Mouse (Mus musculus): ENCODE results near the gene Actc1.
A peak's percentile ranks its signal among the peaks of the same experiment; 100 is the strongest.

Gene Actc1

DNA sequence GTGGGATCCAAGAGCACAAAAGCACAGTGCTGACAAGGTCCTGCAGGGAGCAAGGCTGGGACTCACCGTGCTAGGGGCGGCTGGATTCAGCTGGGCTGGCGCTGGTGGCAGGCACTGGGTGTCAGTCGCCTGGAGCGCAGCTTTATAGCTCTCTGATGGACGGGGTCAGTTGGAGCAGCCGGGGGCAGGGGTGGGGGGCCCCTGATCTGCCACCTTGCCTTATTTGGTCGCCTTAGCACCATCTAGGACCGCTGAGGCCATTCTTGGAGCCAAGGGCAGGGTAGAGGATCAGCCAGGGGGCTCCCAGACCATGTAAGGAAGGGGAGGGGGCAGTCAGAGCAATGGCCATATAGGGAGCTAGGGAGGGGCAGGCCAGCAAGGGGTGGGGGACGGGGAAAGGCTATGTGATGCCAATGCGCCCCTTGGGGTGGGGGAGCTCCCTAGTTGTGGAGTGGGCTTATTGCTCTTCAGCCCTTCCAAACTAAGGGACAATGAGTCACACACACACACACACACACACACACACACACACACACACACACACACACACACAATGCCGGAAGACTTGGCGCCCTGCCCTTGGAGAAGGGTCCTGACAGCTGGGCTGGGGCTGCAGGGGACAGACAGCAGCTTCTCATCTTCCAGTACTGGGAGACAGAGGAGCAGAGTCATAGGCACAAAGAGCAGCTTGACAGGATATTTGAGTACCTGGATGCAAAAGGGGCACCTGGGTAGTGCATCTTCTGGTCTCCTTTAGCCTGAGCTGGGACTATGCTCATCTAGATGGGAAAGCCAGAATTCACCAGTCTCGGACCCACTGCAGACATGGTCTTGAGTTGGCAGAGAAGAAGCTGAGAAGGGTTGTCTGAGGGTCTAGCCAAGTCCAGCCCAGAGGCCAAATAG is at the start of gene Actc1:
Gene Actc1, minus strand, starts transcription at position 853 of the 903 bp plus-strand sequence.
- DNase-seq: no peak

DNA sequence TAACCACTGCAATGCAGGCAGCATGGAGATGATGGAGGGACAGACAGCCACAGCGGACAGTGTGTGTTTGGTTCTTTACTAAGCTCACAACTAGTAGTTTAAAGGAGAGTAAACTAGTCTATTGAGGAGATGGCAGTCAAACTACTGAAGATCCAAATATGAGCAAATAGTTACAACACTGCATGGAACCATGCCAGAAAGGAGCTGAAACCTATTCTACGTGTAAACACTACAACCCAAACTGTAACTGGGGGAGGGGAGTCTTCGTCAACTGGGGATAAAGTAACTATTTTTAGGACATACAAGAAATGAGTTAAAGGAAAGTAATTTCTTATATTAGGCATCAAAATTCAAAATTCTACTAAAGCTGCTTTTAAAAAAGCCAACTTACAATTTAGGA is 49.1 kb upstream of the Actc1 start:
- no peak for DNase-seq

DNA sequence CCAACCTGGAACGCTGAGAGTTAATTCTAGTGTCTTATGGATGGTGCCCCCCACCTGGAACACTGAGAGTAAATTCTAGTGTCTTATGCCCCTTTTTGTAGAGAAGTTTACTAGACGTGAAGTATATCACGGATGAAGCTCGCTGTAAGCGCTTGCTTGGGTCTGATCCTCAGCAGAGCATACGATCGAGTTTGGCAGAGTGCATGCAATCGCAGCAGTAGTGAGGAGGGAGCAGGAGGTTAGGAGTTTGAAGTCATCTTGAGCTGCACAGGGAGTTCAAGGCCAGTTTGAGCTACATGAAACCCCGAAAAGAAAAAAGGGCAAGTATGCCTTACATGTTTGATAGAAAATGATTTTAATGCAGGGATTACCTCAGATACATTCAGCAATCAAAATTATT is 47.5 kb upstream of the Actc1 start:
- no peak for DNase-seq

DNA sequence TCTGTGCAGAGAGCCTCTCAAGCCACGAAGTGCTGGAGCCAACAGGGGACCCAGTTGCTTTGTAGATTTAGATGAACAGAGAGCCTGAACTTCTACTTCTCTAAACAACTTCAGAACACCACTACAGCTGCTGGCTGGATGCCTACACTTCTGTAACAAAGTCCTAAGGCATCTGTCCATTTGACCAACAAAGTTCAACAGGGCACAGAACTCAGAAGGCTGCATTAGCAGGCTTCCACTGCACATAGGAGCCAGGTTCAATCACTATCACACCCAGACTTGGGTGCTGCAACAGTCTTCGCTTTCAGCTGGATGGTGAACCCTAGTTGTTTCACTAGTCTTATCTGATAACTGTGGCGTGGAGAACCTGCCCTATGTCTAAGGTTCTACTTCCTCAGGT is 46.5 kb upstream of the Actc1 start:
- no peak for DNase-seq

DNA sequence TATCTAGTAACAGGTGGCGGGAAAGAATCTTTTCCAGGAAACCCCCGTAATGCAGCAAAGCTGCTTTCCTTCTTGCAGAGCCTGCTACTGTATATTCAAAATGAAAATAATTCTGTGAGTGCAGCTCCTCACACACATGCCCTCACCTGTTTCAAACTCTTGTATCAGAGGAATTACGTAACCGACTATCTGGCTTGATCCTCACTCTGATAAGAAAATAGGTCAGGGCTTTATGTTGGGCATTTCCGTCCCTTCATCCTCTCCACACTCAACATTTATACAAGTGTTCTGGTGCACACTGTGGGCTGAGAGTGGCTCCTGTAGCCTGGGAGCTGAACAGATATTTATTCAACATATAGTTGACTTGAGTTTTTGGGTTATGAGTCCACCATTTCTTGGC is 45.8 kb upstream of the Actc1 start:
- no peak for DNase-seq

DNA sequence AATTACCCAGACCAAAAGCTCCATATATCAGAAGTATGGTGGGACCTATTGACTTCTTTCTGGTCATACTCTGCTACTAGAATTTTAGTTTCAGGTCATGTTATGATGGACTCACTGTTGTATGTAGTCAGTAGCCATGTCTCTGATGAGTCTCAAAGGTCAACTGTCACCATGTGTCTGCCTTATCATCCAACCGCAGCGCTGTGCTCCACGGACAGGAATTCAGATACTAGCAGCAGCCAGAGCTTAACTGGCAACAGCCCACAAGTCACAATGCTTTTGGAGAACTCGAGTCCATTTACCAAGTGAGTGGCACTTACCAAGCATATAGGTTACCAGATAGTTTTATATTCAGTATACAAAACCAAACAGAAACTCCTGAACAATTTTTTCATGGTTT is 44.3 kb upstream of the Actc1 start:
- no peak for DNase-seq

DNA sequence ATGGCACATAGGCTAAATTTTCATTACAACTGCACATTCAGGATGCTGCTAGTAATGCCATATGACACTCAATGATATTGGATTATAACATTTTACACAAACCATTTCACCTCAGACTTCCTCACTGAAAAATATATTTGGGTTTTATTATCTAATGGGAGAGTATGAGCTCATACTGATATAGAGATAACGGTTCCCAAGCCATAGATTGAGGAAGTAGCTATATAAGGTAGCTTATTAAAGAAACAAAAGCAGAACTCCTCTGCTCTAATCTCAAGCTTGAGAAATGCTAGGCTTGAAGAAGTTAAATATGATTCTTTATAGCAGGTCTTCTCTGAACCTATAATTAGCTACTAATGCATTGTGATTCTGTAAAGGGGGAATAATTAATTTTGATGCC is 43.2 kb upstream of the Actc1 start:
- DNase-seq: no peak

DNA sequence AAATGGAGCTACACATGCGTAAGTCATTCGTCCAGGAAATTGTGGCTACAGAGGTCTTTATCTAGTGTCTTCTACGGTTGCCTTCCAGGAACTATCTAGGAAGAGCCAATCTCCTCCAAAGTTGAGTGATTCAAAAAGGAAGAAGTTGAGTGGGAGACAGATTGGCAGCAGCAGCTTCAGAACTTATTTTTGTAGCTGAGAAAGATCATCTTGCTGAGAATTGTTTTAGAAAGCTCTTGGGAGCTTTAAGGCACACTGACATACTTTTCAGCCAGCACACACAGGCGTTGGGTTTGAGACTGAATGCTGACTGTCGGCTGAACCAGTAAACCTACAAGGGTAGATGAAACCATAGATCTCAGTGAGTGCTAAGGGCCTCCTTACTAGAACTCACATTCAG is 42.0 kb upstream of the Actc1 start:
- no peak for DNase-seq

DNA sequence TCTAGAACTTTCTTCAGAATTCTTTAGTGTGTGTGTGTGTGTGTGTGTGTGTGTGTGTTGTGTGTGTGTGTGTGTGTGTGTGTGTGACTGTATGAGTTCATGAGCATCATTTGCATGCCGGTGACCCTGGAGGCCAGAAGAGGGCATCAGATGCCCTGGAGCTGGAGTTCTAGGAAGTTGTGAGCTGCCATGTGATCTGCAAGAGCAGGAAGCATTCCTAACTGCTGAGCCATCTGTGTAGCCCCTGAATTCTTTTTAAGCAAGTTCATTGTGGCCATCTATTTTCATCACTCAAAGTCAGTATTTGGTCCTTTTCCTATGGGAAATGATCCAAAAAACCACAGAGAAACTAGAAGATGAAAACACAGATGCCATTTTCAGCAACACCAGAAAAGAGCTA is 41.3 kb upstream of the Actc1 start:
- no peak for DNase-seq

DNA sequence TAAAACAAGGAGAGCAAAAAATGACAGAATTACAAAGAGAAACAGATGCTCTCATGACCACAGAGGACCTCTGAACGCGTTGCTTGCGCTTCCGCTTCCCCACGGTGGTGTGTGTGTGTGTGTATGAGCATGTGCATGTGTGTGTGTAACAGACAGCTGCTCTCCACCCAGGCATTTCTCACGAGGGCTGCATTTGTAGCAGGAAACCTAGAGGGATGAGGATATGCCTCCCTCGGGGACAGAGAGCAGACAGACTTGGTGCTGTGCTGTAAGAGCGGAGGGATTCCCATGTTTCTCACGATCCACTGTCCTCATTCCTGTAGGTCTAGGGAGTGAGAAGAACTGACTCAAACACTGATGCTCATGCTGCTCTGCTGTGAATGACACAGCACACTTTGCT is 40.2 kb upstream of the Actc1 start:
- peak; percentile 5 for DNase-seq

DNA sequence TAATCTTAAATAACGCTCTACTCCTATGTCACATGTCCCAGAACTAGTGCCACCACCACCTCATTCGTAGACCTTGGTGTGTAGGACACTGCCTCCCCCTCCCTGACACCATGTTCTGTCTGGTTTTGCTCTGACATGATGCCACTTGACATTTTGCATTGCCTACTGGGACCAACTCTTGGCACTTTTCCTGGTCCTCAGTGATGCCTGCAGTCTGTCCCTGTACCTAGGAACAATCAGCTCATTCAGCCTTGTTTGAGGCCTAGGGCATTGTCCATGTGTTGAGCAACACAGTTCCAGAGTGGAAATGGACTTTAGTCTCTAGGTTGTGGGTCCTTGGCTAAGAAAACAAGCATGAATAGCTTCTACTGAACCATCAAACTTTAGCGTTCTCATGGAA is 36.5 kb upstream of the Actc1 start:
- DNase-seq: no peak

DNA sequence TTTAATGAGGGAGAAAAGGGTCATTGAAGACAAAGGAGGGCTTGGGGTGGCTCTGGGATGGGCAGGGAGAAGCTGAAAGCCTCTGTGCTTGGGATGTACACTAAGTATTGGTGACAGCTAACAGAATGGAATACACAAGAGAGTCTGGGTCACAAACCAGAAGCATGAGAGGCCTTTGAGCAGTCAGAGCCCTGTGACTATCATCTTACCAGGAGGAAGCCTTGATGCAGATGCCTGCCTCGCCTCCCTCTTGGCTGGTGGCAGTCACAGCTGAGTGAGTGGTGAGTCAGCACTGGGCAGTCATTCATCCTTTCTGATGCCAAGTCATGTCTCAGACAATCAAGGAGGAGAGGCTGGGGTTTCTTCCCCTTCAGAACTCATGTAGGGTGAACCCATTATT is 33.9 kb upstream of the Actc1 start:
- DNase-seq: no peak

DNA sequence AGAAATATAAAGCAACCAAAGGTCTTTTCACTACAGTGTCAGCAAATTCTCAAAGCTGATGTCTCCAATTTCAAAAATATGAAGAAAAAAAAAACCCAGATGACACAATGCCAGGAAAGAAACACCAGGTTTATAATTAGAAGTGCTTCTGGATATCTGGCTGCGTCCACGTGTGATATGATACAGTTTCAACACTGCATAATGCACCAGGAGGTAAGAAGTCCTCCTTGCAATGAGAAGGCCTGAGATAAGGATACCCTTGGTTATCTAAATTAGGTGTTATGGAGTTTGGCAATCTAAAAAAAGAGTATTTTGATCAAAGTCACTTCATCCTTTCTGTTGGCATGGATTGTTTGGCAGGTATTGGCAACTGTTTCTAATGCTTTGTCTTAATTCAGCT is 18.5 kb upstream of the Actc1 start:
- no peak for DNase-seq

DNA sequence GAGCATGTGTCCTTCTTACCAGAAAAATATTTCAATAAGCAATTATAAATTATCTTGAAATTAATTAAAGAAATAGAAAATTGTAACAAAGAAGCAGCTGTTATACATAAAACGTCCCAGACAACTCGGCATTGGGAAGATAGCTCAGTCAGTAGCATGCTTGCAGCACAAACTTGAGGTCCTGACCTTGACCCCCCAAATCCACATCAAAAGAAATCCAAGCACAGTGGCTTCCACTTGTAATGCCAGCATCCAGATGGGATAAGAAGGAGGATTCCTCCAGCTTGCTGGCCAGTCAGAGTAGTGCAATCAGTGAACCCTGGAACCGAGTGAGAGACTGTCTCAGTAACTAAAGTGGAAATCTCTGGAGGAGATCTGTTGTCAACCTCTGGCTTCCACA is 12.9 kb upstream of the Actc1 start:
- no peak for DNase-seq

DNA sequence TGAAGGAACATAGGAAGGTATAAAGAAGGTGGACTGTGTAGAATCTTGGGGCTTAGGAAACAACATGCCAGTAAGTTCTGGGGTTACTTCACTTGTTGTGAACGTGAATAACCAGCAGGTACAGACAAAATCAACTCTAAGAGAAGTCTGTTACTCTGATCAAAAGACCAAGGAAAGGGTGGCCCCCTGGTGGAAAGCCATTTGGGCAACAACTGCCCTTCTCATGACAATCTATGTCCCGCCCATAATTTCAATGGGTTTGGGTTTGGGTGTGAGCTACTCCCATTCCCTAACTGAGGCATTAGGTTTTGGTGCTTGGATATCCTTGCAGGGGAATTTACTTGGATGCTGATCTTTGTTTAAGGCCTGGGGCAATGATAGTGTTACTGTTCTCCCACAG is 10.7 kb upstream of the Actc1 start:
- no peak for DNase-seq

DNA sequence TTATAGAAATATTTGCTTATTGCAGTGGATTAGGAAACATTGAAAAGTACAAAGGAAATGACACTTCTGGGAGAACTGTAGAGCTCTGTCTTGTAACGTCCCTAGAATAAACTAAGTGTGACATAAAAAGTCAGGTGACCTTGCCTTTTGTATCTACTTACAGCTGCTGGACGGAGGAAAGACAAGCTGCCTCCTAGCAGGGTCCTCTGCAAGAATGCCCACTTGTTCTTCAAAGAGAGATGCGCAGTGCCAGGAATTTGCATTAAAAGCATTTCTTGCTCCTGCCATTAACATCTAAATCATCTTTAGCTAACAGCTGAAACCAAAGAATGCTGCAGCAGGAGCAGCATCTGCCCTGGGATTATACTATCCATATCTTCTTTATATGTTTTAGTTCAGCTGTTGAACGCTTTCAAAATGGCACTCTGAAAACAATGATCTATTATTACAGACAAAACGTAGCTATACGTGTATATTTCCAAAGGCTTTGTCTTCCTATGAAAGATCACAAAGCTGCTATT is 6.8 kb upstream of the Actc1 start:
- DNase-seq: no peak

DNA sequence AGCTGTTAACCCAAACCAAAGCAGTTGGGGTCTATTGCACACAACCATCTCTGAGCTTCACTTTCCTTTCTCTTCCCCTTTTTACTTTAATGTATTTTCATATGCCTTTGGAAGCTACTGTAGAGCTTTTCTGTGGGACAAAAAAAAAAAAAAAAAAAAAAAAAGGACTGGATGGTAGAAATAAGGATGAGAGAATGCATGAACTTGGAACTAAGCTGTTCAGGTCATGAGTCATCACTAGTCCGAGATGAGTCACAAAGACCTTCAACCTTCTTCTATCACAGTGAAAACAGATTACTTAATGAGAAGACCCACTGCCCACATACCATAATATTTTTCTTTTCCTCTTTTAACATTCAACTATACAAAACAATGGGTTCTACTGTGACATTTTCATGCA is 6.3 kb upstream of the Actc1 start:
- no peak for DNase-seq

DNA sequence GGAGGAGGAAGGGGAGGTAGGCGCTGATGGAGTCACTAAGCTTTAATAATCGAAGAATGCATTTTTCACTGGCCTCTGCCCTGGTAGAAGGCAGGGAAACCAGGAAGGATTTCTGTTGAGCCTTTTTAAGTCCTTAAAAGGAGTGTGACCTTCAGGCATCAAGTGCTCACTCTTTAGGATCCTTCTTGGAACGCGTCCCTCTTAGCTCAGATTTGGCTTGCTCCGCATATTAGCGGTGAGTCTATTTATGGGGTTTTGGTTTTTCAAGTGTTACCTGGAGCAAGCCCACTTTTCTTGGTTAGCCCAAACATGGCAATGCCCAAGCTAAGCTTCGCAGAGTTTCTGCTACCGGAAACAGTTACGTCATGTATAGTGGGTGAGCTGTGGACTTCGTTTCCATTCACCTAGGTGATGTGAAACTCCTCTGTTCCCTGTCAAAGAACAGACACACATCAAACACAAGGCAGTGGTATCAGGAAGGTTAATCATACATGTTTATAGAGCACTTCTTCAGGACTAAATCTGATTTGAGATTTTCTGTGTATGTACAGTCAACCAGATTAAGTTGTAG is 5.0 kb upstream of the Actc1 start:
- no peak for DNase-seq

DNA sequence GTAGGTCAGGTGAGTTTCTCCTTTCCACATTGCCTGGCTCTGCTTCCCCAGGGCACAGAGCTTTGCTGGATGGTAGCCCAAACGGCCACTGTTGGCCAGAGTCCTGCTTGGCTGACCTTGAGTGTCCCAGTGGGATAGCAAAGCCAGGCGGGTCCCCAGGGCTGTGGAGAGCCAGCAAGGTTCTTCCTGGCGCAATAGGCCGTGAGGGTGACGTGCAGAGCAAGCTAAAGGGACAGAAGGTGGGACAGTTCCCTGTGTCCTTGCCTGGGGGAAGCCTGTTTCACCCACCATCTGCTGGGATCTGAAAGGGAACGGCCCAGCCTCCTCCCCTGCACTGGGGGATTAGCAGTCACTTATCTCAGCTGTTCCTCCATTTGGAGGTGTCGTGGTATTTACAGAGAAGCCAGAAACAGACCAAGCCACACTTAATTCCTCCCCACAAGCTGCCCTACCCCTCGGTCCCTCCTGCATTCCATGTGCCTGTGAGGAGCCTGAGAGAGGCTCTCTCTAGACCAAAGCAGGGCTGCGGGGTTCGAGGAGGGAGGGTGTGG is 4.0 kb upstream of the Actc1 start:
- DNase-seq: peak; percentile 14

DNA sequence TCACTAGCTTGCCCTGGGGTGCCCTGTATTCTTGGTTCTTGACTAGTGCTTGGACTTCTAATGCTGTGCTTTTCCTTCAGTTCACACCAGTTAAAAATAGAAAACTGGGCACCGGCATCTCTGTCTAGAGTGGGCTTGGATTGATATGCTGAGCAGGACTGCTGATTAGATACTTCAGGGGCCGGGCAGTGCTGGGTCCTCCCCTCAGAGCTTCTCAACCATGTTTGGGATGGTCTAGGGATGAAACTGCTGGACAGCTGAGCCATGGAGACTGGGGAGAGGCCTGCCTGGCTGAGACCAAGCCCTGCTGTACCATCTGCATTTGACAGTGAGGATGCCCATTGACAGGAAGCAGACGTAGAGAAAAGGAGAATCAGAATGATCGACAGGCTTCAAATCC is 781 bp upstream of the Actc1 start:
- no peak for DNase-seq

DNA sequence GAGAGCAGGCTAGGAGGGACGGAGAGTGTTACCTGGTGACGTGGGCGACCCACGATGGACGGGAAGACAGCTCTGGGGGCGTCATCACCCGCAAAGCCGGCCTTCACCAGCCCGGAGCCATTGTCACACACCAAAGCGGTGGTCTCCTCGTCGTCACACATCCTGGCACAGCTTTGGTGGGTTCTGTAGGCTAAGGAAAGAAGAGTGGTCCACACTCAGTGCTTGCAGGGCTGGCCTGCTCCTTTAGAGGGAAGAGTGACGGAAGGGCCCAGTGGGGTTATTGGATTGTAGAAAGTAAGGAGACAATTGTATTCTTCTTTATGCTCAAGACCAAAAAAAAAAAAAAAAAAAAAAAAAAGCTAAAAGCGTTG is 1.5 kb downstream of the Actc1 start:
- no peak for DNase-seq

DNA sequence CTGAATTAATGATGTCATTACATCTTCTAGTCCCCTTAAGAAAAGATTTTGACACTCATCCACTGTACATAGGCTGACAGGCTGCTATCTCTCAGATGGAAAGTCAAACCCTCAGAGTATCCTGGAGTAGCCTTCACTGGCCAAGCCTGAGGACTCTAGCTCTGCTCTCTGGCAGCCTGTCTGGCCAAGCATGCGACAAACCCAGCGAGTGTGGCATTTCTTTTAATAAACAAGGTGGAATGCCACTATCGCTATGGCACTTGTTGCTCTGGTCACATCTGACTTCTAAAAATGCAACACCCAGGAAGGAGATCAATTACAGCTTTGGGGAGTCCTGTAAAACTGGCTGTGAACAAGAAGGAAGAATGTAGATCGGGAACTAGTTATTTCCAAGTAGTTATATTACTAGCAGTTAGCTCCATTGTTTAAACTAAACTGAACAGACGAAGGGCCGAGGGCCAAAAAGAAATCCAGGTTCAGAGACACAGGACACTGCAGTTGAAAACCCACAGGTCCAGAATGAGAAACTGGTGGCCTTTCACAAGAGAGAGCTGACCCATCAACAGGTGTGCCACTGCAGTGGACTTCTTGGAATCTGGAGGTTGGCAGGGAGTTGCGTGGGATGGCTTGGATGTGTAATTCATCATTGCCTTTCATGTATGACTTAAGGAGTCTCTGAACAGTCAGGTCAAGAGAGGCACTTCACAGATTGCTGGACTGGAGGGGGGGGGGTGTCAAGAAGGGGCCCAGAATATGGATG is 2.1 kb downstream of the Actc1 start:
- DNase-seq: no peak

DNA sequence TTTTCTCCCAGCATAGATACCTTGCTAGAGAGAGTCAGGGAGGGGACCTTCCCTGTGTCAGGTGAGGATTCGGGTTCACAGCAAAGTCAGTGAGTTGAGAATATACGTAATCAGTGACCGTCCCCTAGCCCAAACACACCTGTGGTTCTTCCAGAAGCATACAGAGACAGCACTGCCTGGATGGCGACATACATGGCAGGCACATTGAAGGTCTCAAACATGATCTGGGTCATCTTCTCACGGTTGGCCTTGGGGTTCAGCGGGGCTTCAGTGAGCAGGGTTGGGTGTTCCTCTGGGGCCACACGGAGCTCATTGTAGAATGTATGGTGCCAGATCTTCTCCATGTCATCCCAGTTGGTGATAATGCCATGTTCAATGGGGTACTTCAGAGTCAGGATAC is 3.2 kb downstream of the Actc1 start:
- DNase-seq: no peak

DNA sequence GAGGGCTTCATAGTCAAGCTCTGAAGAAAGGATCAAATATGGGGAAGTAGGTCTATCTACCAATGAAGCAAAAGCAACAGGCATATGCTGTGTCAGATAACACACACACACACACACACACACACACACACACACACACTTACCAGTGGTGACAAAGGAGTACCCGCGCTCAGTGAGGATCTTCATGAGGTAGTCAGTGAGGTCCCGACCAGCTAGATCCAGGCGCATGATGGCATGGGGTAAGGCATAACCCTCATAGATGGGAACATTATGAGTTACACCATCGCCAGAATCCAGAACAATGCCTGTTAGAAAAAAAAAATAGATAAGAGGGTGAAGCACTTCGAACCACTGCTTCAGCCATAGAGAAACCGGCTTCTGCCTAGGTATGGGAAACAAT is 4.0 kb downstream of the Actc1 start:
- DNase-seq: no peak
